Comparison of ENCODE assay signal across 22 mouse cellular contexts in genomic region chr6:107375274-107375673, GRCm38 (mm10).
DNase-seq lines count a peak whose midpoint lies in the region; ATAC-seq lines count a peak whose summit lies in the region.
"Had no signal": no experiment of that assay in that cellular context is flagged by ENCODE, and none has a peak within 500 bp of the region (broad histone marks: within the 10 kb centered on the region; RNA-seq: fewer than 3 reads in every experiment).

No protein-coding gene starts in this region.

- H3K4me3 ChIP-seq in hindbrain, embryonic 10.5 days = no peak overlapping the region
- no peak overlapping the region for H3K4me3 ChIP-seq in hindbrain, embryonic 14.5 days (replicated peaks; ENCODE audit: low read length)
- no peak overlapping the region for H3K4me3 ChIP-seq in neural tube, embryonic 15.5 days (replicated peaks)
- H3K4me3 ChIP-seq in limb, embryonic 11.5 days (ENCODE audit: low read depth, low read length) = no peak overlapping the region
- H3K4me3 ChIP-seq: forebrain, embryonic 10.5 days; gastrocnemius, adult 2 months; left cerebral cortex, adult 2 months; limb, embryonic 13.5 days; midbrain, embryonic 10.5 days; stomach, embryonic 15.5 days had no signal

- ATAC-seq in hindbrain, embryonic 14.5 days (ENCODE audit: low FRiP score) = no peak
- no peak for ATAC-seq in neural tube, embryonic 15.5 days (ENCODE audit: low FRiP score)
- no peak for ATAC-seq in limb, embryonic 11.5 days (ENCODE audit: insufficient number of reproducible peaks, low FRiP score, low TSS enrichment, low read depth)

- H3K9me3 ChIP-seq in hindbrain, embryonic 10.5 days = no peaks in the 10 kb centered on the region
- no peaks in the 10 kb centered on the region for H3K9me3 ChIP-seq in hindbrain, embryonic 14.5 days (ENCODE audit: control insufficient read depth, low read length)
- no peaks in the 10 kb centered on the region for H3K9me3 ChIP-seq in neural tube, embryonic 15.5 days (replicated peaks)
- no peaks in the 10 kb centered on the region for H3K9me3 ChIP-seq in limb, embryonic 11.5 days (ENCODE audit: control insufficient read depth, low read length)
- H3K9me3 ChIP-seq: forebrain, embryonic 10.5 days; limb, embryonic 13.5 days; midbrain, embryonic 10.5 days; stomach, embryonic 15.5 days had no signal

- no peak overlapping the region for H3K4me2 ChIP-seq in hindbrain, embryonic 14.5 days (replicated peaks)
- no peak overlapping the region for H3K4me2 ChIP-seq in neural tube, embryonic 15.5 days
- H3K4me2 ChIP-seq in limb, embryonic 11.5 days (ENCODE audit: low read depth, severe bottlenecking) = no peak overlapping the region
- H3K4me2 ChIP-seq: limb, embryonic 13.5 days; stomach, embryonic 15.5 days had no signal

- DNase-seq in hindbrain, embryonic 10.5 days (ENCODE audit: low spot score) = peak; percentile 2
- DNase-seq in hindbrain, embryonic 14.5 days (ENCODE audit: low spot score) = no peak
- DNase-seq in neural tube, embryonic 10.5 days (ENCODE audit: extremely low spot score, low spot score) = peak; percentile 50
- DNase-seq in limb, embryonic 11.5 days (ENCODE audit: low spot score) = peak; percentile 21
- DNase-seq in heart, adult 18-20 months = no peak
- no peak for DNase-seq in layer of hippocampus, postnatal 10 days (ENCODE audit: low spot score in 2 of 2)
- DNase-seq in lung, adult 18-20 months = no peak
- DNase-seq: adrenal gland, postnatal 14 days; cerebellum, adult 11-12 months; cerebellum, postnatal 36 days; gastrocnemius, adult 2 months; heart, adult 11 months; lung, postnatal 14 days; right cerebral cortex, adult 18-20 months; thymus, adult 2 months had no signal

- 0 out of 2 replicates have a peak, but pooled peaks cover 3% of the 10 kb centered on the region for H3K4me1 ChIP-seq in hindbrain, embryonic 10.5 days (replicated peaks)
- no peaks in the 10 kb centered on the region for H3K4me1 ChIP-seq in hindbrain, embryonic 14.5 days (replicated peaks; ENCODE audit: control insufficient read depth, insufficient read depth, low read length)
- no peaks in the 10 kb centered on the region for H3K4me1 ChIP-seq in neural tube, embryonic 15.5 days
- no peaks in the 10 kb centered on the region for H3K4me1 ChIP-seq in limb, embryonic 11.5 days (ENCODE audit: control insufficient read depth, insufficient read depth, low read length)
- H3K4me1 ChIP-seq: limb, embryonic 13.5 days; midbrain, embryonic 10.5 days; stomach, embryonic 15.5 days had no signal

- H3K36me3 ChIP-seq in hindbrain, embryonic 10.5 days = no peaks in the 10 kb centered on the region
- H3K36me3 ChIP-seq in hindbrain, embryonic 14.5 days (replicated peaks; ENCODE audit: control insufficient read depth, insufficient read depth) = no peaks in the 10 kb centered on the region
- no peaks in the 10 kb centered on the region for H3K36me3 ChIP-seq in neural tube, embryonic 15.5 days
- no peaks in the 10 kb centered on the region for H3K36me3 ChIP-seq in limb, embryonic 11.5 days (ENCODE audit: control insufficient read depth, insufficient read depth, low read length)
- H3K36me3 ChIP-seq: forebrain, embryonic 10.5 days; limb, embryonic 13.5 days; midbrain, embryonic 10.5 days; stomach, embryonic 15.5 days had no signal

- H3K27ac ChIP-seq in hindbrain, embryonic 10.5 days = no peak overlapping the region
- H3K27ac ChIP-seq in hindbrain, embryonic 14.5 days = no peak overlapping the region
- H3K27ac ChIP-seq in neural tube, embryonic 15.5 days (replicated peaks) = no peak overlapping the region
- no peak overlapping the region for H3K27ac ChIP-seq in limb, embryonic 11.5 days (replicated peaks; ENCODE audit: low read depth, low read length)
- H3K27ac ChIP-seq: forebrain, embryonic 10.5 days; gastrocnemius, adult 2 months; kidney, postnatal 0 days; left cerebral cortex, adult 2 months; limb, embryonic 13.5 days; midbrain, embryonic 10.5 days; stomach, embryonic 15.5 days had no signal

- no peak overlapping the region for H3K9ac ChIP-seq in hindbrain, embryonic 14.5 days
- H3K9ac ChIP-seq in neural tube, embryonic 15.5 days (replicated peaks) = no peak overlapping the region
- no peak overlapping the region for H3K9ac ChIP-seq in limb, embryonic 11.5 days (ENCODE audit: low read length)
- H3K9ac ChIP-seq: limb, embryonic 13.5 days; stomach, embryonic 15.5 days had no signal

- H3K27me3 ChIP-seq in hindbrain, embryonic 10.5 days (ENCODE audit: insufficient read depth, poor library complexity, severe bottlenecking) = no peaks in the 10 kb centered on the region
- no peaks in the 10 kb centered on the region for H3K27me3 ChIP-seq in hindbrain, embryonic 14.5 days (ENCODE audit: control insufficient read depth, insufficient read depth, low read length)
- no peaks in the 10 kb centered on the region for H3K27me3 ChIP-seq in neural tube, embryonic 15.5 days (replicated peaks)
- no peaks in the 10 kb centered on the region for H3K27me3 ChIP-seq in limb, embryonic 11.5 days (ENCODE audit: control insufficient read depth, insufficient read depth, low read length)
- H3K27me3 ChIP-seq: limb, embryonic 13.5 days; stomach, embryonic 15.5 days had no signal

Comparison
In these comparisons a context has a peak if more than half of its experiments do, and no peak if none do; other contexts are left out.
1. DNase-seq: peak in hindbrain, embryonic 10.5 days (single experiment), neural tube, embryonic 10.5 days (single experiment) and limb, embryonic 11.5 days (single experiment); none in hindbrain, embryonic 14.5 days (single experiment), heart, adult 18-20 months (0 of 2), layer of hippocampus, postnatal 10 days (0 of 2) and lung, adult 18-20 months (0 of 2).